Mouse (Mus musculus): ENCODE data around the gene Hid1.
"Not testable (repeated sequence)": the region's sequence is repeated elsewhere in the genome, so short reads cannot be mapped to it uniquely, and the experiment has no call there.

Gene Hid1

DNA sequence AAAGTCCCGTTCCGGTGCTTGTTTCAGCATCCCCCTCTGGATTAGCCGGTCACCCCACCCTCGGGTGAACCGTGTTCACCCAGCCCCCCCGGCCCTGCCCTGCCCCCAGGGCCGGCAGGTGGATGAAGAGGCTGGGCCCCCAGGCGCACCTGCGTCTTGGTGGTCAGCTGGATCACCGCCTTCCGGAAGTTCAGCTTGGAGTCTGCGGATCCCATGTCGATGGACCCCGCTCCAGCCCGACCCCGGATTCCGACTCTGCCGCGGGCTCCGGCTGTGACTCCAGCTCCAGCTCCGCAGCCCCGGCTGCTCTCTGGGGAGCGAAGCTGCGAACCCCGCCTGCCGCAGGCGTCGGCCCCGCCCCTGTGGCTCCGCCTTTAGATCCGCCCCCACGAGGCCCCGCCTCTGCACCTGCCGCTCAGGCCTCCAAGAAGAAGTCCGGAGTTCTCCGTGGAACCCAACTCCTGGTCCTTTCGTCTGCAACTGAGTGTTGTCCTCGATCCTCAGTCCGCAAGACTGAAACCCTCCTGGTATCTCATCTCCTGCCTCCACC is at the start of gene Hid1:
Gene Hid1, minus strand, starts transcription at position 362 of the 550 bp plus-strand sequence.
- DNase-seq (ENCODE audit: low spot score in 2 of 2): peak; percentile 63 to 72

DNA sequence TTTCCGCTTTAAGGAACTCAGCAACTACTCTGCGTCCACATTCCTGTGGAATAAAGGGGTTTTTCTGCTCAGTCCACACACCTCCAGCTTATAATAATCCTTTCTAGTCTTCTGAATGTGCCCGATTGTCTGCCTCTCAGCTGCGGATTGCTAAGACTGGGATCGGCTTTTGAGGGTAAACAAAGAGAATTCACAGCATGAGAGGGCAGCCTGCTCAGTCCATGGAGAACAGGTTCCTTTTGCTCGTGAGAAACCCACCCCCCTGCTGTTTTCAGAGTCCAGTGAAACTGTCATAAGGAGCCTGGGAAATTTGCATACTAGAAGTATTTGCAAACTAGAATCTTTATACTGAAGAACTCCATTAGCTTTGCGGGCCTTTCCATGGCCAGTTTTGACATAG is 42.0 kb upstream of the Hid1 start:
- DNase-seq (ENCODE audit: low spot score in 2 of 2): no peak

DNA sequence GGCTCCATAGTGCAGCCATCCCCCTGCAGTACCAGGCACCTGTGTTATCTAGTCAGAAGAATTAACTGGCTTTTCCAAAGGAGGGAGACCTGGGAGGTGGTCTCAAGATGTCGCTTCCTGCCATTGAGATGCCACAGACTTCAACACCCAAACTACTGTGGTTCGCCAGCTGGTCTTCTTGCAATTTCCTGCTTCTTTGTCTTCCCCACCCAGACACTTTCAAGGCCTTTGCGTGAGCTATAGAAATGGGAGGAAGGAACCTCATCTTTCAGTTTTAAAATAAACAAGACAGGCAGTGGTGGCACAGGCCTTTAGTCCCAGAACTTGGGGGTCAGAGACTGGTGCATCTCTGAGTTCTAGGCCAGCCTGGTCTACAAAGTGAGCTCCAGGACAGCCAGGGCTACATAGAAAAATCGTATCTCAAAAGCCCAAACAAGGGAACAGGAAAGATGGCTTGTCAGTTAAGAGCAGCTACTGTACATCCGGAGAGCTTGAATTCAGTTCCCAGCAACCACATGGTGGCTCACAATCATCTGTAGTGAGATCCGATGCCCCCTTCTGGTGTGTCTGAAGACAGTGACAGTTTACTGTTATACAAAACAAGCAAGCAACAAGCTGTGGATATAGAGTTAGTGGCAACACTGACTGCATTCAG is 40.8 kb upstream of the Hid1 start:
- DNase-seq (ENCODE audit: low spot score in 2 of 2): peak; percentile 21 to 29

DNA sequence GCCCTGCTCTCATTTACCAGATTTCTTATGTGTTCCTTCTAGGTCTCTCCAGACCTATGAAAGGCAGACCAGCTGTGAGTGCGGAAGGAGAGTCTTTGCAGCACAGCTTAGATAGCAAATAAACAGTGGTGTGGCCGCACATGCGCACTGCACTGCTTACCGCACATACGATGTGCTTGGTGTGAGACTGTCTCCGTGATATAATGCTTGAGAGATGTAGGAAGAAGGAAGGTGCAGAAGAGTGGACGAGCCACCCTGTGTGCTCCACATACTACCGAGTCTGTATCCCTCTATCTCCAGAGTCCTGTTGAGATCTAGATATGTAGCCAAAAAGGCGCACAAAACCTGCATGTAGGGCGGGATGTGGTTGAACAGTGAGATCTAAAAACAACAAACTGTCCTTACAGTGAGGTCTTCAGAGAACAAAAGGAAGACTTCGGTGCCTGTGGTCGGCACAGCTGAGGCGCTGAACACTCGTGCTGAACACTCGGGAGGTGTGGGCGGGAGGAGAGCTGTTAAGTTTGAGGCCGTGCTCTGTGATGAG is 39.4 kb upstream of the Hid1 start:
- peak; percentile 52 to 55 for DNase-seq (ENCODE audit: low spot score in 2 of 2)

DNA sequence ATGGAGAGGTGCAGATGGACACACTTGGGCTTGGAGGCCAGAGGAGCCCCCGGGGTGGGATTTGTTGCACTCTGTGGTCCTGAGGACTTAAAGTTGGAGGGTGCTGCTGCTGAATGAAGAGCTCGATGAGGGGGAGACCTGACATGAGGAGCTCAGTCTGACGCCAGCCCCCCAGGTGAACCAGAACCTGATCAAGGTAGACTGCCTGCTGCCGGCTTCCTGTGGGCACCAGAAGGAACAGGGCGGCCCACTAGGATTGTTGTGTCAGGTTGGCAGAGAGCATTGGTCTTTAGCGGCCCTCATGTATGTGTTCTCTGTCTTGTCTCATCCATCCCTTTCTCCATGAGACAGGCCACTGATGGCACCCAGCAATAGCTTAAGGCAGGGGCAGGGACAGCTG is 38.2 kb upstream of the Hid1 start:
- no peak for DNase-seq (ENCODE audit: low spot score in 2 of 2)

DNA sequence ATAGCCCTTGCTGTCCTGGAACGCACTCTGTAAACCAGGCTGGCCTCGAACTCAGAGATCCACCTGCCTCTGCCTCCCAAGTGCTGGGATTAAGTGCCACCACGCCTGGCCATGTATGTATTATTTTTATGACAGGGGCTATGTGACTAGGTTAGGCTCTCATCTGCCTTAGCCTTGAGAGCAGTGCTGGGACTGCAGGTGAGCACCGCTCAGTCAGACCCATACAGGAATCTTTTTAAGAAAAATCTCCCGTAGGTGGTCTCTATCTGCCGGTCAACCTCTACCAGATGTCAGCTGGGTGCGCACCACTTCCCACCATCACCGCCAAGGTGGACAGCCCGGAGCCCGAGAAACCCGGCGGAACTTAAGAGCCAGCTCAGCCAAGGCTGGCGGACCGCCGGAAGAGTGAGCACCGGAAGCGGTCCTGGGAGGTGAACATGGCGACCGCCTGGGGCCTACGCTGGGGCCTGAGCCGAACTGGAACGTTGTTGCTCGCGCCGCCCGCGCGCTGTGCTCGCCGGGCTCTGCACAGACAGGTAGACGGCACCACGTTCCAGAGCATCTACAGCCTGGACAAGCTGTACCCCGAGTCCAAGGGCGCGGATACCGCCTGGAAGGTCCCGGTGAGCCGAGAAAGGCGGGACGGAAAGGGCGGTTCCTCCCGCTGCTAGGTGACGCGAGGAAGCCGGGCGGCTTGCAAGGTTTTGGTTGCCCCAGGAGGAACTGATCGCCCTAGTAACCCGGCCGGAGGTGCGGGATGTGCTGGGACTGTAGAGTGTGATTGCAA is 36.0 kb upstream of the Hid1 start, which contains the start of gene Mrpl58:
Gene Mrpl58, plus strand, starts transcription at position 415 of the 787 bp plus-strand sequence.
- DNase-seq (ENCODE audit: low spot score in 2 of 2): peak; percentile 77 to 81

DNA sequence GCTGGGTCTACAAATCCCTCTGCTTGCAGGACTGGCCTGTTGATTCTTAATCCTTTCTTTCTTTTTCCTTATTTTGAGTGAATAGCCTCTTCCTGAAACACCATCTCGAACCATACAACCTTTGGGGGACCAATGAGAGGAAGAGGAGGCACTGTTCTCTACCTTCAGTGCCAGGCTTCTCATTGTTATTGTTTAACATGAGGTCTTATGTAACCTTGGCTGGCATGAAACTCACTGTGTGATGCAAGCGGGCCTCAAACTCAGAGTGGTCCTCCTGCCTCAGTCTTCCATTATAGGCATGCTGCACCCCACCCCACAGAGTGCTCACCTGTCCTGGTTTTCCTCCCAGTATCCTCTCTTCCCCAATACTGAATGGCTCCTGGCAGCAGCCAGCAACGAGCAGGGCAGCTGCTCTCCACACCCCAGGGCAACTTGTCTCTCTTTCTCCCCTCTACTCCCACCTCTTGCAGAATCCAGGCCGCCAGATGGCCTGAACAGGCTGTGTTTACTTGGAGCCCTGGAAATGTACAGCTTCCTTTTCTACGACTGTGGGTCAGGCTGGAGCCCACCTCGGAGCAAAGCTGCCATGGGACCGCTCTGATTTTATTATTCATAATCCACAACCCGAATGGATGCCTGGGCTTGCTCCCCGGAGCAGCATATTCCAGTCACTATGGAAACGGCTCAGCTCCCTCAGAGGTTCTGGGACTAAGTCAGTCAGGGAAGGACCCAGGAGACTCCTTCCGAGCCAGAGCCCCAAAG is 33.3 kb upstream of the Hid1 start:
- DNase-seq (ENCODE audit: low spot score in 2 of 2): no peak

DNA sequence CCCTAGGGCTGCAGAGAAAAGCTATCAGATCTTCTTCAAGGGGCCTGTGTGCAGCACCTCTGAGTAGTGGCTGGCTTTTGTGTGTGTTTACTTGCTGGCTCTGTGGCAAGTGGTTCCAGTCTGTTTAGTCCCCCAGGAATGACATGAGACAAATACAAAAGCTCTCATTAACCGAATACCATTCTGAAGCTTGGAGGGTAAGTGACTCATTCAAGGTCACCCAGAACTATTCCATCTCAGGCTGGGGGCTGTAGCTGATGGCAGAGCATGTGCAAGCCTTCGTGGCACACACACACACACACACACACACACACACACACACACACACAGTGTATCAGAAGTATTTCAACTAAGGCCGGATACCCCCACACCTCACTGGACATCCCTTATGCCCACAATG is 32.6 kb upstream of the Hid1 start:
- no peak for DNase-seq (ENCODE audit: low spot score in 2 of 2)

DNA sequence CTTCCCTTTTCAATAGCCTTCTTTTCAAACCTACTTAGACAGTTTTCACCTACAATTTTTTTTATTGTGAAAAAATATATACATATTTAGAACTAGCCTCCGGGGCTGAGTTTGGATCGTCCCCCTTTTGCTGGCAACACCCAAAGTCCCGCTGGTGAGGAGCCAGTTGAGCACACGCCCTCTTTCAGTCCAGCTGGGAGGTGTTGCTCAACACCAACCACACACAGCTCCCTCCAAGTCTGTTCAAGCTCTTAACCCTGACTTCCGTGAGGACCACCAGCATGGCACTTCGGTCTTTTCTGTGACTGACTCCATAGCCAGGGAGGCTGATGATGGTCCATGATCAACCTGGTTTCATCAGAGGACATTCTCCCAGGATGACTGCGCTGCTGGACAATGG is 30.5 kb upstream of the Hid1 start:
- DNase-seq (ENCODE audit: low spot score in 2 of 2): no peak

DNA sequence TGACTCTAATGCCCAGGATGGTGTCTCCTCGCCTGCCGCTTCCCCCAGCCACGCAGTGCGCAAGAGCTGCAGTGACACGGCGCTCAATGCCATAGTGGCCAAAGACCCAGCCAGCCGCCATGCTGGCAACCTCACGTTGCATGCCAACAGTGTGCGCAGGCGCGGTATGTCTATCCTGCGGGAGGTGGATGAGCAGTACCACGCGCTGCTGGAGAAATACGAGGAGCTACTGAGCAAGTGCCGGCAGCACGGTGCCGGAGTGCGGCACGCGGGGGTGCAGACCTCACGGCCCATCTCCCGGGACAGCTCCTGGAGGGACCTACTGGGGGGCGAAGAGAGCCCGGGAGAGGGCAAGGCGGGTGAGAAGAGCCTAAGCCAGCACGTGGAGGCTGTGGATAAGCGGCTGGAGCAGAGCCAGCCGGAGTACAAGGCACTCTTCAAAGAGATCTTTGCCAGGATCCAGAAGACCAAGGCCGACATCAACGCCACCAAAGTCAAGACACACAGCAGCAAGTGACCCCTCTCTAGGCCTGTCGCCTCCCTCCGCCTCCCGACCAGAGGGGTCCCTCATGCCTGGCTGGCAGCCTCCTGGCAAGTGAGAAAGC is 26.3 kb upstream of the Hid1 start:
- no peak for DNase-seq (ENCODE audit: low spot score in 2 of 2)

DNA sequence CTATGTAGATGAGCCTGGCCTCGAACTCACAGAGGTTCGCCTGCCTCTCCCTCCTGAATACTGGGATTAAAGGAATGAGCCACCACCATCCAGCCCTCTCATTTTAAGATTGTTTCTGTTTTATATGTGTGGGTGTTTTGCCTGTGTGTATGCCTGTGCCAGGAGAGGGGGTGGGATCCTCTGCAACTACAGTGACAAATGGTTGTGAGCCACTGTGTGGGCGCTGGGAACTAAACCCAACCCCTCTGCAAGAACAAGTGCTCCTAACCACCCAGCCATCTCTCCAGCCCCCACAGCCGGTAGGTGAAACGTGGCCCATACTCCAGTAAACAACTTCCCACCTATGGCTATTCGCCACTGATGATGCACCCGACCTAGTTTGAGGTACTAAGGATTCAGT is 23.8 kb upstream of the Hid1 start:
- no peak for DNase-seq (ENCODE audit: low spot score in 2 of 2)

DNA sequence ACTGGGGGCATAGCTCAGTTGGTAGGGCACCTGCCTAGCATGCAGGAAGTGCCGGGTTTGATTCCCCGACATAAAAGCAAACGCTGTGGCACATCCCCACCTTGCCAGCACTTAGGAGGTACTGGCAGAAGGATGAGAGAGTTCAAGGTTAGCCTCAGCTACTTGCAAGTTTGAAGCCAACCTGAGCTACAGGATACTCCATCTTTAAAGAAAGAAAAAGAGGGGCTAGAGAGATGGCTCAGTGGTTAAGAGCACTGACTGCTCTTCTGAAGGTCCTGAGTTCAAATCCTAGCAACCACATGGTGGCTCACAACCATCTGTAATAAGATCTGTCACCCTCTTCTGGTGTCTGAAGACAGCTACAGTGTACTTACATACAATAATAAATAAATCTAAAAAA is 19.3 kb upstream of the Hid1 start:
- DNase-seq (ENCODE audit: low spot score in 2 of 2): not testable (repeated sequence)

DNA sequence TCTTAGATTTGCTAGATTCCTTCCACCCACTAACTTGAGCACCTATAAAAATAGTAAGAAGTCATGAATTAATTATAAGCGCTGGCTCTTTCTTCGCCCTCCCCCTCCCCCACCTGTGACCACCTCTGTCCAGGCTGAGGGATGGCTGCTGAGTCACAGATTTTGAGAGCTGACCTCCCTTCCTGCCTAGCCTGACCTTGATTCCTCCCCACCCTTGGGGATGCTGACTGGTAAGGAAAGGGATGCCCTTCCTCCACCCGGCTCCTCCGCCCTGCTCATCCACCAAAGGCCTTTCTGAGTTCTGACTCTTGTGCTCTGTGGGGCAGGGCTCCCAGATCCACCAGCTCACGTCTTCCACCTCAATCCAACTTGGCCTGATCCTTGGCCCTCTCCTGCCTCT is 17.0 kb upstream of the Hid1 start:
- no peak for DNase-seq (ENCODE audit: low spot score in 2 of 2)

DNA sequence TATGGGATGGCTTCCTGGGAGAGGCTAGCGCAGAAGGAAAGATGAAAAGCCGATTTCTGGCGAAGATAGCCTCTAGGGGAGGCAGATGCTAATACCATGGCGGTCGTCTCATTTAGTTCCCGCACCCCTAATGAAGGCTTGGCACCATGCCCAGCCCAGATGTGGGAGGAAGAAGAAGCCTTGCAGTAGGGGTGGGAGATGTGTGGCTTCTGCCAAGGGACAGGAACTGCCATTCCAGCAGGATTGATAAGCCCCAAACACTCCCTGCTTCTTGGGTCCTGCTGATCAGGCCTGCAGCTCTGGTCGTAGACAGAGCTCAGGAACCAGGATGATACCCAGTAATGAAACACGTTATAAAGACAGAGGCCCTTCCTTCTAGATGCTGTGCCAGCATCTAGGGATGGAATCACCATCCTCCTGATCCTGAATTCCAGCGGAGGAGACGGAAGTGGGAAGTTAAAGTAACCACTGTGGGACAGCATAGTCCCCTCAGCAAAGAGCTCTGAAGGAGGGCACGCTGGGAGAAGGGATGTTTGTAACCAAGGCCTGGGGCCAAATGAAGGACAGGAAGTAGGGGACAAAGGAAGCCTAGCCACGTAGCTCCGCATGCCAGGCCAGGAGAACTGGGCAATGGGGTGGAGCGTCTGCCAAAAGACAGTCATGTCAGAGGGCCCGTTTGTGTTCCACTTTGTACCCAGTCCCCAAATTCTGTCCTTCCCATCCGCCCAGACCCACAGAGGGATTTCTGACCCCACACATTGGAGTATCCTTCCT is 16.3 kb upstream of the Hid1 start:
- DNase-seq (ENCODE audit: low spot score in 2 of 2): no peak

DNA sequence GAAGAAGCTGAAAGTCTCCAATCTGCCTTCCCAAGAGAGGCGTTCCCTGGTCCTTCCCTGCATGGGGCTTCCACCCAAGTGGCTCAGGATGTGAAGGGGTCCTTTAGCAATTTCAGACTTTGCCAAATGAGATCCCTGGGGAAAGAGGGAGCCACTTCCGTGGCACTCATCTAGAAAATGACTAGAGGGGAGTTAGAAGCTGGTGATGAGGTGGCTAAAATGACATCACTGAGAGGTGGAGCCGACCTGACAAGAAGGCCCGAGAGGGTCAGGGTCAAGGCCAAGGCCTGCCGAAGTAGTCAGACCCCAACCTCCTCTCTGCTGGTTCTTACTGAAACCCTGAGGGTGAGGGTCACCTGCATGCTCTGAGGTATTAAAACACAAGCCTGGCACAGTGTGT is 15.3 kb upstream of the Hid1 start:
- DNase-seq (ENCODE audit: low spot score in 2 of 2): no peak

DNA sequence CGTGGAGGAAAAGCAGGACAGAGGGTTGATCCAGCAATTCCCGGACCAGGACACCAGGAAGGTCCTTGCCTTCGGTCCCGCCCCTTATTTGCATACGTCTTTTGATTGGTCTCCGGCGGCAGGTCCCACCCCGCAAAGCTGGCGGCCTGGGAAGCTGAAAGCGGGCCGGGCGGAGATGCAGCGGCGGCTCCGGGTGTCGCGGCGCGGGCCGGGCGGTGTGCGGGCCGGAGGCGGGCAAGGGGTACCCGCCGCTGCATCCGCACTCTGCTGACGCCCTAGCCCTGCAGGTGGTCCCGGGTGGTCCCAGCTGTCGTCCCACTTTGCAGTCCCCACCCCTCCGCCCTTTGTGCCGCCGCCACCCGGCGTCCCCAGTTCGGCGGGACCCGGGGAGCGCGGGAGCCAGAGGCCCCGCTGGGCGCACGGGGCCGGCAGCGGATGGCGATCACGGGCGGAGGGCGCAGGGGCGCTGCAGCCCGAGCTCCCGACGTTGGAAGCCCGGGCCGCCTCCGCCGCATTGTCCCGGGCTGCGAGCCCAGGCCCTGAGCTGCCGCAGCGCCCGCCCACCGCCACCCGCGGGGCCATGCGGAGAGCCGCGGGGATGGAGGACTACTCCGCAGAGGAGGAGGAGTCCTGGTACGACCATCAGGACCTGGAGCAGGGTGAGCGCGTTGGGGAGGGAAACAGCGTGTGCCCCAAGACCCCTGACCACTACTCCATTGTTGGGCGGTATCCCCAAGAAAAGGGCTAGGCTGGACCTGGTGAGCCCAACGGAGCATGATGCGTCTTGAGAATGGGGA is 14.4 kb upstream of the Hid1 start, which contains the start of gene Cdr2l:
Gene Cdr2l, plus strand, starts transcription at position 174 of the 797 bp plus-strand sequence.
- no peak for DNase-seq (ENCODE audit: low spot score in 2 of 2)

DNA sequence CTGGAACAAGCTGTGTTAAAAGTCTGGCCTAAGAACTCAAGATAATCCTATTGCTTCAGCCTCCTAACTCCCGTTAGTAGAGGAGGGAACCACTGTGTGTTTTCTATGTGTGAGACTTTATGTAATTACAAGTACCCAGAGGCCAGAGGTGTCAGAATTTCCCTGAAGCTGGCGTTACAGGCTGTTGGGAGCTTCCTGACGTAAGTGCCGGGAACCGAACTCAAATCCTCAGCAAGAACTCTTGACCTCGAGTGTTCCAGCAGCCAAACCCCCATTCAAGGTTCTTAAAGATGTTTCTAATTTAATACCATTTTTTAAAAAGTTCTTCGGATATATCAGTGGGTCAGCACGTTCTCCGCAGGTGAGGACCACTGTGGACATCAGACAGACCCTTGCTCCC is 13.7 kb upstream of the Hid1 start:
- no peak for DNase-seq (ENCODE audit: low spot score in 2 of 2)

DNA sequence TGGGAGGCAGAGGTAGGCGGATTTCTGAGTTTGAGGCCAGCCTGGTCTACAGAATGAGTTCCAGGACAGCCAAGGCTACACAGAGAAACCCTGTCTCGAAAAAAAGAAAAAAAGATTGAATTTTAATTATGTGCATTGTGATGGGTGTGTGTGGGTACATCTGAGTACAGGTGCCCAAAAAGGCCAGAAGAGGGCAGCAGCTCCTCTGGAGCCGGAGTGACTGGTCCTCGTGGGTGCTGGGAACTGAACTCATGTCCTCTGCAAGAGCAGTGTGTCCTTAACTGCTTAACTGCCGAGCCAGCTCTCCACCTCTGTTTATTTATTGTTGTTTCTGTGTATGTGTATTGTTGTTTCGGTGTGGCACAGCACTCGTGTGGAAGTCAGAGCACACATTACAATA is 10.3 kb upstream of the Hid1 start:
- no peak for DNase-seq (ENCODE audit: low spot score in 2 of 2)

DNA sequence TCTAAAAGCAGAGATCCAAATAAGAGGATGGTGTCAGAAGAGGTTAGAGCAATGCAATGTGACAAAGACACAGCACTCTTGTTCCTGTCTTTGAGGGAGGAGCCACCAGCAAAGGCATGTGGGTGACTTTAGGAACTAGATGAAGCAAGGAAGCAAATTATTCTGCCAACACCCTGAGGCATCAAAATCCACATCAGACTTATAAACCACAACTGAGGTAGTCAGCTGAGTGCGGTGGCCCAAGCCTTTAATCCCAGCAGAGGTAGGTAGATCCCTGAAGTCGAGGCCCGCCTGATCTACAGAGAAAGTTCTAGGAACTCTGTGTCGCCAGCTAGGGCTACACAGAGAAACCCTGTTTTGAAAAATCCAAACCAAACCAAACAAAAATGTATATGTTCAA is 9.7 kb upstream of the Hid1 start:
- DNase-seq (ENCODE audit: low spot score in 2 of 2): no peak

DNA sequence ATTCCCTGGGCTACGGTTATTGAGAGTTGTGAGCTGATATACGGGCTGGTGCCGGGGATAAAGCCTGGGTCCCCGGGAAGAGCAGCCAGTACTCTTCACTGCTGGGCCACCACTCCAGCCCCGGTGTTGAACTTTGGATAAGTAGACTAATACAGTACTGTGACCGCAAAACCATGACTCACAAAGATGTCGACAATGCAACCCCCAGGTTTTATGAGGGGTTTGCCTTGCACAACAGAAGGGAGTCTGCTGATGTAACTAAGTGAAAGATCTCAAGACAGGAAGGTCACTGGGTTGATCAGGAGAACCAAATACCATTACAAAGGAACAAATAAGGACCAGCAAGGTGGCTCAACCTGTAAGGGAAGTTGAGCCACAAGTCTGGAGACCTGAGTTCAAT is 9.2 kb upstream of the Hid1 start:
- DNase-seq (ENCODE audit: low spot score in 2 of 2): no peak

Measured in natural killer cell, adult 2 months (primary cell).